Mouse (Mus musculus) olfactory bulb, adult 2 months (tissue): ENCODE data around the gene P4ha2. TPM values are rescaled to one million over a fixed set of nuclear protein-coding genes. Genes with fewer than 3 reads are reported as not detected.

ENCODE experiments used
- H3K27ac ChIP-seq: fragments of 200-500 bp; 2 replicates; pipeline ENCODE4 v1.5.1; 2012; ENCODE audit warnings: low read depth, low read length; ENCODE audit not compliant: insufficient read depth
- H3K4me1 ChIP-seq: fragments of 200-500 bp; 2 replicates; pipeline ENCODE4 v1.6.1; 2012; ENCODE audit warnings: low read length; ENCODE audit not compliant: control insufficient read depth, insufficient read depth
- H3K4me3 ChIP-seq: fragments of 200-500 bp; 2 replicates; pipeline ENCODE4 v1.5.1; 2012; ENCODE audit warnings: mild to moderate bottlenecking, low read depth, low read length, moderate library complexity; ENCODE audit not compliant: insufficient read depth
- CTCF ChIP-seq: fragments of 200-500 bp; IDR thresholded peaks from 2 replicates; pipeline ENCODE4 v1.5.1; 2012; ENCODE audit warnings: low read depth, mild to moderate bottlenecking, low read length, moderate library complexity; ENCODE audit not compliant: insufficient read depth
- POLR2A ChIP-seq: fragments of 200-500 bp; IDR thresholded peaks from 2 replicates; pipeline ENCODE4 v1.6.1; 2012; ENCODE audit warnings: mild to moderate bottlenecking, low read depth, low read length, moderate library complexity; ENCODE audit not compliant: insufficient read depth
- WGBS: fragments of 180-500 bp; shearing (Covaris S2); methylation state at CpG from one replicate; pipeline ENCODE4 v1.1.7; 2018; 5-methylcytosine and 5-hydroxymethylcytosine counted together
- polyA plus RNA-seq: library from polyadenylated mRNA; stranded (reverse); fragments of >200 nt; gene quantifications from 2 replicates; pipeline ENCODE4 v1.2.4, GENCODE M21; 2012; ENCODE audit warnings: low replicate concordance; ENCODE audit not compliant: missing spikeins, insufficient read depth, insufficient read length

P4ha2 gene
- polyA plus RNA-seq, 1 experiment: not detected

DNA sequence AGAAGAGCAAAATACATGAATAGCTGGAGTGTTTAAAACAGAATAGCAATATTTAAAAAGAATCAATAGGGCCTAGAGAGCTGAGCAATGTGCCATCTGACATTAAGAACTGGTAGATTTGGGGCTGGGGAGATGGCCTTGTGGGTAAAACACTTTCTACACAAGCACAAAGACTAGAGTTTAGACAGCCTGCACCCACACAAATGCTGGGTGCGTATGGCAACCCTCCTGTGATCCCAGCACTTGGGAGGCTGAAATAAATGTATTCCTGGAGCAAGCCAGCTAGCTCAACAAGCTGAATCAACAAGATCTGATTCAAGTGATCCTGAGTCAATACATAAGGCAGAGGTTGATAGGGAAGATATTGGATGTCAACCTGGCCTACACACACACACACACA, 14.9 kb upstream of the P4ha2 start:
- WGBS: 50% methylated on average over 1 of the region's 1 CpGs
- Histone ChIP-seq H3K27ac (no peak overlapping the region), H3K4me1 (peaks cover 2% of the 10 kb centered on the region; the same call in 1 of the 2 replicates), H3K4me3 (no peak overlapping the region)
- TF ChIP-seq POLR2A (no peak), CTCF (no peak)

DNA sequence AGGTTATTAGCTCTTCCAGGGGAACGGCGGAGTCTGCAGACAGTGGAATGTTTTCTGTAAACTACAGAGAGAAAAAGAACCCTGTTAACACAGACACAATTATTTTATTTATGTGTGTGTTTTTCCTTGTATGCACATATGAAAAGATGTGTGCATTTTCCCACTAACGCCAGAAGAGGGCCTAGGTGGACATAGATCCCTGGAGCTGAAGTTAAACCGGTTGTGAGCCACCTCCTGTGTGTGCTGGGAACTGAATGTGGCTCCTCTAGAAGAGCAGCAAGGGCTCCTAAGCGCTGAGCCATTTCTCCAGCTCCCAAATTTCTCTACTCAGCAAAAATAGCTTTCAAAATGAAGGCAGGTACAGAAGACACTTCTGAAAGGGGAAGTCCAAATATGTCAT, 14.1 kb upstream of the P4ha2 start:
- 67% methylated on average over 5 of the region's 5 CpGs for WGBS
- no peak overlapping the region for H3K4me3 ChIP-seq
- no peak overlapping the region for H3K27ac ChIP-seq
- TF ChIP-seq POLR2A (no peak), CTCF (no peak)
- H3K4me1 ChIP-seq: 0 out of 2 replicates have a peak, but pooled peaks cover 2% of the 10 kb centered on the region

DNA sequence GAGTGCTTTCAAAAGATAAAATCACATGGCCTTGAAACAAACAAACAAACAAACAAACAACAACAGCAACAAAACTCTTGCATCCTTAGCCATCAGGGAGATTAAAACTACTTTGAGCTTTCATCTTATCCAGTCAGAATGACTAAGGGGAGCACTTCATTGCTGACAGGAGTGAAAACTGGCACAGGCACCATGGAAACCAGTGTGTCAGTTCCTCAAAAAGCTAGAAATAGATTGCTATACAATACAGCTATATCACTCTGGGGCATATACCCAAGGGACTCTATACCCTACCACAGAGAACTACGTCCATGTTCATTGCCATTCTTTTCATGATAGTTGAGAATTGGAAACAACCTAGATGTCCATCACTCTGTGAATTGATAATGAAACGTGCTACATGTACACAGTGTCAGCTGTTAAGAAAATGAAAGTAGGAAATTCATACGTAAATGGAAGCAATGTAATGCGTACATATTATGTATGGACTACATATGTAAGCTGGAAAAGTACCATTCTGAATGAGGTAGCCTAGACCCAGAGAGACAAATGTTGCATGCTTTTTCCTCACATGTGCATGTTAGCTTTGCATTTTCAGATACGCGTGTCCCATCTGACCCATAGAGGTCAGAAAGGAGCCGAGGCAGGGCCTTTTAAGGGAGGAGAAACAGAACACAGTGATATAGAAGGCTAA, 11.5 kb upstream of the P4ha2 start:
- Histone ChIP-seq H3K4me3 (no peak overlapping the region), H3K27ac (no peak overlapping the region), H3K4me1 (peaks cover 14% of the 10 kb centered on the region)
- 85% methylated on average over 7 of the region's 7 CpGs for WGBS
- TF ChIP-seq POLR2A (no peak), CTCF (no peak)

DNA sequence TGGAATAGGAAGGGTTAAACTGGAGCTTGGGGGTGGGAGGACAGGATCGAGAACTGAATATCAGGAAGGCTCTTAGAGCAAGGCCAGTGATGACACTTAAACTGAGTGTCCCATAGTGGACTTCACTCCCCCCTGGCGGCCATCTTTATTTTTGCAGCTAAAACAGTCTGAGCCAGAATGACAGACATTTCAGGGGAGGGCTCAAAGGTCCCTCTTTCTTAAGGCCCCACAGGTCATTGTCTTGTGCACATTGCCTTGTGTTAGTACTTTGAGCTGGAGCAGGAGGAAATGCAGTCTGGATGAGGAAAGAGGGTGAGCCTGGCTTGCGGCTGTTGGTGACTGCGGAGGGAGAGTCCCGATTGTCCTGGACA, 11.0 kb upstream of the P4ha2 start:
- H3K27ac ChIP-seq: no peak overlapping the region
- WGBS: 60% methylated on average over 5 of the region's 5 CpGs
- peaks cover 17% of the 10 kb centered on the region for H3K4me1 ChIP-seq
- no peak overlapping the region for H3K4me3 ChIP-seq
- TF ChIP-seq POLR2A: no peak
- 0 out of 2 replicates have a peak, but pooled peaks have one; percentile 28 for TF ChIP-seq CTCF

DNA sequence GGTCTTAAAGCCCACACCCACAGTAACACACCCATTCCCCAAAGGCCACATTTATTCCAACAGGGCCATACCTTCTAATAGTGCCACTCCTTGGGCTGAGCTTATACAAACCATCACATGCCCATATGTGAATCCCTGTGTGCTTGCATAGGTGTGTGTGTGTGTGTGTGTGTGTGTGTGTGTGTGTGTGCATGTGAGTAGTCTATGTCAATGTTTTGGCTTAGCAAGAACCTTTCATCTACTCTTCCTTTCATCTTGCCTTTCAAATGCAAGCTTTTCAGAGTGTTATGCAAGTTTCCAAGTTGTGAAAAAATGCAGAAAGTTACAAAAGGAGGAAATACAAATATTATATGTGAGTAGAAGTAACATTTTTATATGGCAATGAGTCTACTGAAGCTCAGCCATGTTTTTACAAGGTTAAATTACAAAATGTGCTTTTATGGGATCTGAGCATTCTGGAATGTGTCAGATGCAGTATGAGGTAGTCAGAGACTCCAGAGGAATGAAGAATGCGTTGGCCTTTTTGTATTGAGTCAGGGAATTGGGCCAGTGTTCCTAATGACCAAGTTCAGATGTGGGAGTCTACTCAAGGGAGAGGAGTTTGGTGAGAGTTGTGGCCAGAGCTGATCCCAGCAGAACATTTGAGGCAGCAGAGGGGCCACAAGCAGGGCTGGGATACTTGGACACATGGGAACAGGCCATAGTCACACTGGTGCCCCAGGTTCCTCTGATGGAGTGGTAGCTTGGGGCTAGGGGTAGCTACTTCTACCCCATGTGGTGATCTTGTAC, 9.6 kb upstream of the P4ha2 start:
- Histone ChIP-seq H3K27ac (no peak overlapping the region), H3K4me1 (peaks cover 17% of the 10 kb centered on the region), H3K4me3 (no peak overlapping the region)
- no peak for TF ChIP-seq POLR2A
- no peak for TF ChIP-seq CTCF
- WGBS: 76% methylated on average over 1 of the region's 1 CpGs

DNA sequence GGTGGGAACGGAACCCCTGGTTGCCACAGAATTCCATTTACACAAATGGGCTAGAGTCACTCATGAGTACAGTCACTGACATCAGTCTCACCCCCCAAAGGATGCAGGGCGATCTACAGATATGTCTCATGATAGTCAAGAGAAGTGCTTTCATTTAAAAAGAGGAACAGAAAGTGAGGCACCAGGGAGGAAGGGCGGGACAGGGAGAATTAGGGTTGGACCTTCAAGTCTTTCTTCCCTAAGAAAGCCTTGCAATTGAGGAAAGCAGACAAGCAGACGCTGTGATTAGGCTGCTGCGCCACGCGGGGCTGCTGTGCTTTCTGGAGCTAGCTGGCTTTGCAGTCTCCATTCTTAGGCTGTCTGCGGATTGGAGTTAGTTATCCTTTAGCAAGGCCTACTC, 8.2 kb upstream of the P4ha2 start:
- 34% methylated on average over 8 of the region's 8 CpGs for WGBS
- Histone ChIP-seq H3K4me1 (peaks cover 17% of the 10 kb centered on the region), H3K27ac (peak overlapping the region; percentile 78), H3K4me3 (no peak overlapping the region)
- TF ChIP-seq CTCF (no peak), POLR2A (no peak)

DNA sequence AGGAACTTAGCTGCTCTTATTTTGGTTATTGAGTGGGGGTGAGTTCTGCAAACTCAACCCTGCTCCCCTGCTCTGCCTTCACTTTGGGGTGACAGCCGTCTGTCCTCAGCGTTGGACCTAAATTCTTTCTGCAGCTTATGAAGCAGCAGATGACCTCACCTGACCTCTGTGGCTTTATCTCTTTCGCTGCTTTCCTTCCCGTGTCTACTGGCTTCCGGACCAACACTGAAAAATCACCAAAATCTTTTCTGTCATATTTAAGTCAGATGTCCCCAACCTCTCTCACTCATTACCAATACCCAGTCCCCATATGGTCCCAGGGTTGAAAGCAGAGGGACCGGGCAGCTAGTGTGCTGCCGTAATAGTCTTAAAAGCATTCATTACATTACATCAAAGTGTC, 7.7 kb upstream of the P4ha2 start:
- 45% methylated on average over 7 of the region's 7 CpGs for WGBS
- Histone ChIP-seq H3K27ac (peak overlapping the region; percentile 78), H3K4me3 (no peak overlapping the region), H3K4me1 (peaks cover 17% of the 10 kb centered on the region)
- TF ChIP-seq CTCF (no peak), POLR2A (no peak)

DNA sequence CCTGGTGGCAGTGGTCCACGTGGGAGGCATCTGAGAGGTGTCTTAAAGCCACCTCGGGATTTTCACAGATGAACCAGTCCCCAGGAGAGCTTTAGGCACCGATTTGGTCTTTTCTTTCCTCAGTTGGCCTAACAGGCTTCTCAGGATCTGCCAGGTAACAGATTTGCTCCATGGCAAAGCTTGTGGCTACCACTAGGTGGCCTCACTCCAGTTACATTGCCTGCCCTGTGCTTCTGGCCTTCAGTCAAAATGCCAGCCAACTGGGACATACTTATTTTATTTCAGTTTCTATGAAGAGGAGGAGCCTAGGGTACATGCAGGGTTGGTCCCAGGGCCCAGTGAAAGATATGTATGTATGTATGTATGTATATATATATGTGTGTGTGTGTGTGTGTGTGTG, 6.9 kb upstream of the P4ha2 start:
- WGBS: 1% methylated on average over 3 of the region's 3 CpGs
- TF ChIP-seq CTCF (peak; percentile 64; the same call in 1 of the 2 replicates), POLR2A (no peak)
- Histone ChIP-seq H3K4me1 (peaks cover 17% of the 10 kb centered on the region), H3K4me3 (no peak overlapping the region), H3K27ac (peak overlapping the region; percentile 78)
